Mouse (Mus musculus) gastrocnemius, postnatal 25 days (tissue): Measurements from ENCODE around the gene Synrg. TPM values are rescaled to one million over a fixed set of nuclear protein-coding genes. Genes with fewer than 3 reads are reported as not detected.

Experiments used
- DNase-seq: peaks from one replicate; pipeline ENCODE4 v3.0.0; 2022
- total RNA-seq, 2 experiments: library from RNA; stranded (reverse); gene quantifications; 1 replicate in 1 of 2; 2 replicates in 1 of 2; pipeline ENCODE4 v1.2.3; 2021

The Synrg gene
- total RNA-seq, 2 experiments from 2014 or later: 30.5 to 32.3 TPM

DNA sequence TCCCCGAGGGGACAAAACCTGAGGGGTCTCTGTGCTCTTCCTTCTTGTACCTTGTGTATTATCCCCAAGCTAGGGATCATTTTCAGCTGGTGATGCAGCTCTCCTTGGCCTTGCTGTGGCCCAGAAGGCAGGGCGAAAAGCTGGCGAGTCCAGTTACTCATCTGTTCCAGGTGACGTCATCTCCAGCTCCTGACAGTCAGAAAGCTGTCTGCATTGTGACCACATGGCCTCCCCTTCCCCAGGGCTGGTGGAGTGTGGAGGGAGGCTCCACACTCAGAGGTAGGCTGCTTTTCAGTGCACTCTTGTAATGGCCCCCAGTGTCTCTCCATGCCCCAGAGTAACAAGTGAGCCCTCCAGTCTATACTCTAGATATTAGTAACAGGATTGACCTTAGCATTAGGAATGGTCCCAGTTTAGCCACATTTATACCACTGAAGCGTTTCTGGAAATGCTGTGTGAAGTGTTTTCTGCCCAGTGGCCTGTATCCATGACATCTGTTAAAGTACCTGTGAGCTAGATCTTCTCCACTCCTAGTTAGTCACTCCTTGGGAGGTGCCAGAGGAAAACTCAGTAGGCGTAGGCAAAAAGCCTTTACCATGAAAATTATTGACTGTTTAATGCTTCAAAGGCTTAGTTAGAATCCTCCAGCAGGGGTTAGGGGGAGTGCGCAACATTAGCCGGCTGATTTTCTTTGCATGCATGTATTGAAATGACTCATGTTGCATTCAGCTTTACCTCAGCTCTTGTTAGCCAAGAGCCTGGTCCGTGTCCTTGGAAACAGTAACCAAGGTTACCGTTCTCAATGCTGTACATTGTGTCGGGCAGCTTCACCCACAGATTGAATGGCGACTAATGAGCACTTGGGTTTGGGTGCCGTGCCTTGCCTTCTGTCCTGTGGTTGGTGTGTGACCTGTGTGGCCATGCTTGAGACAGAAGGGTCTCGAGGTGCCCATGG is 78.9 kb downstream of the Synrg start:
- DNase-seq: peak; percentile 21

DNA sequence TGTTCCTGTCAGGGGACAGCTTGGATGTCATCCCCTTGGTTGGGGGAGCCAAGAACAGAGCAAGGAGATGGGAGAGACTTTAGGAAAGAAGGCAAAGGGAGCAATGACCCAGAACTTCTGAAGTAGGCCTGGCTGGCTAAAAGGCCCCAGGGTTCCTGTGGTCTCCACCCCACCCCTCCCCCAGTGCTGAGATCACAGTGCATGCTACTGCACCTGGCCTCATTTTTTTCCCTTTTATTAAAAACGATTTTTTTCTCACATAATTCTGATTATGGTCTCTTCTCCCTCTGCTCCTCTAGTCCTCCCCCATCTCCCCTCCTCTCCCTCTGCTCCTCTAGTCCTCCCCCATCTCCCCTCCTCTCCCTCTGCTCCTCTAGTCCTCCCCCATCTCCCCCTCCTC is 80.8 kb downstream of the Synrg start:
- no peak for DNase-seq

DNA sequence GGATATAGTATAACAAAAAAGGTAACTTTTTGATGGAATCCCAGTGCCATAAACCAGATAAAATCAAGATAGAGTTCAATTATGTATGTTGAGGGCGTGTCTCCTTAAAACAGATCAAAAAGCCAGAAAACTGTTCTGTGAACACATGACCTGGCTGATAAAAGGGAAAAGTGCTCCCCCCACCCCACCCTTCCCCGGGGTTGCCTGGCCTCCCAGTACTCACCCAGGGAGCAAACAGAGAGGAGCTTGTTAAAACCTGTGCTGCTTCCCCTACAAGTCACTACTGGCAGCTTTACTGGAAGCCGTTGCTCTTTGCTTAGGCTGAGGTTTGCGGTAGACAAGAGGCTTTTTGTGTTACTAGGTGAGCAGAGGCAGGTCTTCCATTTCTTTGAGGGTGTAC is 83.0 kb downstream of the Synrg start:
- no peak for DNase-seq

DNA sequence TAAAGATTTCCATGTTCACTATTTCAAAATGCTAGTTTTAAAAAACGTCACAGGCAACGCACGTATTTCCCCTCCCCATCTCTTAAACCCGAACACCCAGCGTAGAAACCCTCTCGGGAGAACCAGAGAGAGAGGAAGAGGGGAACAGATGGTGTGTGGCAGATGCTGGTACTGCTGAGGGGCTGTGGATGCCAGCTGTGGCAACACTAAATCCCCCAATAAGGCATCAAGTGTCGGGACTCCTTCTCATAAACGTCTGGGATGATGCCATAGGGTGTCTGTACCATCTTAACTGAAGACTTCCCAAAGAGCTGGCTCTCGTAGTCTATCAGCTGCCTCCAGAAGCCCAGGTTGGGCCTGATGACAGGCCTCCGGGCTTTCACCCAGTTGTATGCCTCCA is 84.2 kb downstream of the Synrg start:
- DNase-seq: no peak

DNA sequence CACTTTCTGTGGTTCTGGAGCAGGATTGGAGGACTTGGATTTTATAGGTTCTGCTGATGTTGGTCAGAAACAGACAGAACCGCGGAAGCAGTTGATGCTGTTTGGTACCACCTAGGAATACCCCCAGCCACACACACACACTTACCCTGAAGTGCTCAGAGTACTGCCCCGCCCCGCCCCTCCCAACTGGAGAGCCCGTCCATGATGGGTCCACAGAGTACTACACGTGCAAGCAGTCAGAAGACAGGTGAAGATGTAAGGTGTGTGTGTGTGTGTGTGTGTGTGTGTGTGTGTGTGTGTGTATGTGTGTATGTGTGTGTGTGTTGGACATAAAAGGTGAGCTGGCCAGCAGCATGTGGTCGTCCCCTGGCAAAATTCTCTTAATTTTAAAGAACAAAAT is 88.8 kb downstream of the Synrg start:
- no peak for DNase-seq

DNA sequence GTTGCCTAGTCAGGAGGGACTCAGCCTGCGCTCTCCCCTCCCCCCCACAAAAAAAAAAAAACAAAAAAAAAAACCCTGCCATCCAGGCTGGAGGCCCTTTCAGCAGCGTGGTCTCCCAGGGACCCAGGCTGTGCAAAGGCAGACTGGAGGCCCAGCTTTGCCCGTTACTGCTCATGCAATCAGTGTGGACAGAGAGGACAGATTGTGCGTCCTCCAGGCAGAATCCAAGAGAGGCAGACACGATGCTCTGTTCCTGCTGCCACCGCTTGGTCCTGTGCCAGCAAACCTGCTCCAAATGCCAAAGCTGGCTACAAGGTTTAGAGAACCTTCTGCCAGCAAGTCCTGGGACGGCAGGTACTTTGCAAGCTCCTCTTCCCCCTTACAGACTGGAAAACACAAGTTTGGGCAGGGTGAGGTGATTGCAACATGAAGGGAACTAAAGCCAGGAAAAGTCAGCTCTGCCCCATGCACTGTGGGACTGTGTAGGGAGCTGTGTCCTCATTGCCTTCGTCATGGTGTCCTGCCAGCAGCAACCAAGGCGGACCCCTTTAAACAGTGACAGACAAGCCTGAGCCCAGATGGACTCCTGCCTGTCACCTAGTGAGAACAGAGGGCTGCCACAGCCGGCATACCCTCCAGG is 89.4 kb downstream of the Synrg start:
- peak; percentile 67 for DNase-seq

DNA sequence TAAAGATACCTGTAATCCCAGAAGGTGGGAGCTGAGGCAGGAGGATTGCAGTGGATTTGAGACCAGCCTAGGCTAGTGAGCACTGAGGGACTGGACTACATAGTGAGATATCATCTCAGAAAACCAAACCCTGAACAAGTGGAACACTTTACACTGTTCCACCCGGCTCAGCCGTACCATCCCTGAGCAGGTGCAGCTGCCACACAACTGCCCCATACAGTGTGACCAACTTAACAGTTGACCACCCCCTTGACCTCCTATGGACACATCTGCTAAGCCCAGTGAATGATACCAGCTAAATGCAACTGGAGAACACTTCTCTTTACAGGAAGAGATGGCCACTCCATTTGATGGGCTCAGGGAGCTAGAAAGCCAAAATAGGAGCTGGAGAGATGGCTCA is 93.2 kb downstream of the Synrg start:
- DNase-seq: no peak

DNA sequence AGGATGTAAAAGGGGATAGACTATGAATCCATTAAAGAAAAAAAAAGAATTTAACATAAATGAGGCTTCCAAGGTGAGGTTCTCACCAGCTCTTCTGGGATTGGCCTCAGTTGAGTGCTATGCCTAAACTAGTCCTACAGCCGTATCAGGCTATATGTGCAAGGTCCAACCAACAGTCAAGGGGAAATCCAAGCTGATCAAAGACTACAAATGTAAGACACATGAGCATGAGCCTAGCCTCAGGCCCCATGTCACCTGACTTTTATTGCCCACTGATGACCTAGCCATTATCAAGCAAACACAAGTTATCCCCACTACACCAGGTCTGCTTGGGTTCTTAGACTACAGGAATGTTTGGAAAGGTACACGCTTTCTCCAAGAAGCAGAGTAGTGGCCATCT is 95.6 kb downstream of the Synrg start:
- DNase-seq: no peak

DNA sequence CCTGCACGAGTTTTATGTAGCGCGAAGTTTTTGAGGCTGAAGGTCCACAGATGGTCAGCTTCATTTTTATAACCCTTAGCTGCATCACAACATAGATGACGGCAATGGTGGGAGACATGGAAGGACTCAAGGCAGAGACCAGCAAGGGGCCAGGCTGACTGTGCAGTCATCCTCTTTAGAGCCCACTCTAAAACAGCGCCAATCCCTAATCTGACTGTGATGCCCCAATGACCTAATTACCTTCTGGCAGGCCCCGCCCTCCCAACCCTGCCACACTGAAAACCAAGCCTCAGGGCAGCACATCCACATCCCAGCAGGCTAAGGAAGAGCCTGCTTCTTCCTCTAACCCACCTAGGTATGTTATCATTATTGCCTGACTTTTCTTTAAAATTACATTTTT is 96.4 kb downstream of the Synrg start:
- no peak for DNase-seq

DNA sequence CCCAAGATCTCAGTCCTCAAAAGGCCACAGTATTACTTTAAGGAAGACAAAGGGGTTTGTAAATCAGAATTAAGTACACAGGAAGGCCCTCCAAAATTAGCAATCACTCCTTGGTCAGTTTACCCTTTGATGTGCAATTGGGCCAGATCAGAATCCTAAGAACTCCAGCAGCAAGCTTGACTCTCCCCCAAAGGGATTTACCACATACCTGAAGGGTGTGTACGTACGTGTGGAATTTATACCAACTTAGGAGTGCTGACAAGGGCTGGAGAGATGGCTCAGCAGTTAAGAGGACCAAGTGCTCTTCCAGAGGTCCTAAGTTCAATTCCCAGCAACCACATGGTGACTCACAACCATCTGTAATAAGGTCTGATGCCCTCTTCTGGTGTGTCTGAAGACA is 97.7 kb downstream of the Synrg start:
- DNase-seq: no peak

DNA sequence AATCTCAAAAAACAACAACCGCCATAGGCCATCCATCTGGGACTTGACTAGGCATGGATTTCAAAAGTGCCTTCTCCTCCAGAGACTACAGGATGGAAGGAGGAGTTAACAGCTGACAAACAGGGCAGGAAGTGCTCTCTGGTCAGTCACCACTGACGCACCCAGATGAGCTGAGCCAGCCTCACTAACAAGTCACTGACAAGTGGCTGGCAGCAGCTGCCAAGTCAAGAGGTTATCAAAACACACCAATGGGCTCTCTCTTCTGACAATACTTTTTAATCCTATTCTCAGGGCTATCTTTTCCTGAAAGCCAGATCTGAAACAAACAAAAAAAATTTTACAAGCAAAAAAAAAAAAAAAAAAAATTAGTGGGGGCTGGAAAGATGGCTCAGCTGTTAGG is 98.6 kb downstream of the Synrg start:
- DNase-seq: no peak

DNA sequence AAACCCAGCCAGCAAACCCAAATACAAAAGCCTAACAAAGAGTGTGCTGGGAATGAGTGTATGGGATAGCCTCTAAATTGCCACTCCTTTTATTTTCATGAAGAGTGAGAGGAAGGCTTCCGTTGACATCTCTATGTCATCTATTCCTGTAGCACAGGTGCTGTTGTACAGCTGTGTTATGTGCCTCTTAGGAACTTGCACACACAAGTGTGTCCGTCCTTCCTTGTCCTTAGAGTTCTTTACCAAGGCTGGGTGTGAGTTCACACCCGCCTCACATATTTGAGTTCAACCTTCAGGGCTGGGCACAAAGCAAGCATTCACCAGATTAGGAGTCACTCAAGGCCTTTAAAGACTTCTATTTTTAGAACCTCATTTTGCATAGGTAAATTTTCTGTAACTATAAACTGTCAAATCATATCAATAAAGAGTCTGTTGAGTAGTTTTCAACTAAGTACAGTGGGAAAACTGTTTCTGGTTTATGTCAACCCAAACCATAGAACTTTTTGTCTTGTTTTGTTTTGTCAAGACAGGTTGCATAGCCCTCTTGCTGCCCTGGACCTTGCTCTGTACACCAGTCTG is 99.5 kb downstream of the Synrg start:
- no peak for DNase-seq

DNA sequence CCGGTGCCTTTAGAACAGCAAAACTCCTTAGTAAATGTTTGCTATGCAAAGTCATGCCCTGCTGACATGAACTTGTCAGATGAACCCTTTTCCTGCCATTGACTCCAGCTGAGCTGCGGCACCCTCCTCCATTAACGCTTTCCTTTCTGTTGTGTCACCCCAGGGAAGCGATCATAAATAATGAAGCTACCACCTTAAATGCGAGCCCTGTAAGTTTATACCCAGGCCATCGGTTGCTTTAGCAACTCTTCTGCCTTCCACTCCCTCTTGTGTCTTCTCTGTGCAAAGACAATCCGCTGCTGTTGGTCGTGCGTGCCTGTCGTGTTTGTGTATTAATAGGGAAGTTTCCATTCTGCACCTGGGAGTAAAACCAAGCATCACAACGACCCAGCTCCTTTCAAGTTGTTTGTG is 101.8 kb downstream of the Synrg start:
- no peak for DNase-seq

DNA sequence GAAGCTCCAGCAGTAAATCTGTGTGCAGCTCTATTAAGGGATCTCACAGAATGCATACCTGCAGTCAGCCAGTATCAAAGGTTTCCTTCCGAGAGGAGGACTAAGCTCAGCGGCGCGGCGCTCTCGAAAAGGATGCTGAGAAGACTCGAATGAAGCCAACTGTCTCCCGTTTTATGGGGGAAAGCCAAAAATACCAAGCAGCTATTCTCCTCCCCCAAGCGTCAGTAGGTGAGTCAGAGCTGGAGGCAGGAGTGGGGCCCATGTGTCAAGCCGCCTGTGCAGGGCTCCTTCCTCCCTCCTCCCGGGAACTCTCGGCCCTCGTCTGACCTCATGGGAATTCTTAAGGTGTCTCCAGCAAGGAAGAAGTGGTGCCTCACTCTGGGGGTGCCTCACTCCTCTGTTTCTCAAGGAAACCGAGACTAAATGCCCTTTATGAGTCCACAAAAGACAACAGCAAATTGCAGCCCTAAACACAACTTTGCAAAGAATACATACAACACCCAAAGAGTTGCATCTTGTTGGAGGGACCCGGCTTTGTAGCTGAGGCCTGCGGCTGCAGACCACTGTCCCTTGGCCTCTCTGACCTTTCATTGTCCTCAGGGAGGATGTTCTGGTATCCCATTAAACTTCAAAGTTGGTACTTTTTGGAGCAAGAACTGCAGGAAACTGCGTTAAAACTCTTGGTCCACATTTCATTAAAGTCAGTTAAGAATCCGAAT is 102.9 kb downstream of the Synrg start:
- DNase-seq: peak; percentile 32

DNA sequence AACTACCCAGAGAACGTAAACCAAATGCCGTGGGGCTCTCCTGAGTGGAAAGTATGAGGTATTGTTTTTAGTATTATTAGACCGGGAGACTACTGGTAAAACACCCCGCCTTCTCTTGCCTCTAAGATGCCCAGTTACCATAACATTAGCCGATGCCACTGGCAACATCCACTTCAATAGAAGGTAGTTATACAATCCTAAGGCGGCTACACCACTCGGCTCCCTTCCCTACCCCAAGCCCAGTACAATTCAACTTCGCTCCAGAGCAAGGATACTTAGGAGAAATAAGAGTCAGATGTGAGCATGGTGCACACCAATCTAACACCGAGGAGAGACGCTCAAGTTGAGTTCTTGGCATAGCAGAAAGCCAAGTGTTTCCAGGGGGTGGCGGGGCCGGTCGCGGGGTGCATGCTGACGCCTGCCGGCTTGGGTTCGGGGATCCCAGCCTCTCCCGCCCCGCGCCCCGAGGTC is 103.5 kb downstream of the Synrg start:
- no peak for DNase-seq

DNA sequence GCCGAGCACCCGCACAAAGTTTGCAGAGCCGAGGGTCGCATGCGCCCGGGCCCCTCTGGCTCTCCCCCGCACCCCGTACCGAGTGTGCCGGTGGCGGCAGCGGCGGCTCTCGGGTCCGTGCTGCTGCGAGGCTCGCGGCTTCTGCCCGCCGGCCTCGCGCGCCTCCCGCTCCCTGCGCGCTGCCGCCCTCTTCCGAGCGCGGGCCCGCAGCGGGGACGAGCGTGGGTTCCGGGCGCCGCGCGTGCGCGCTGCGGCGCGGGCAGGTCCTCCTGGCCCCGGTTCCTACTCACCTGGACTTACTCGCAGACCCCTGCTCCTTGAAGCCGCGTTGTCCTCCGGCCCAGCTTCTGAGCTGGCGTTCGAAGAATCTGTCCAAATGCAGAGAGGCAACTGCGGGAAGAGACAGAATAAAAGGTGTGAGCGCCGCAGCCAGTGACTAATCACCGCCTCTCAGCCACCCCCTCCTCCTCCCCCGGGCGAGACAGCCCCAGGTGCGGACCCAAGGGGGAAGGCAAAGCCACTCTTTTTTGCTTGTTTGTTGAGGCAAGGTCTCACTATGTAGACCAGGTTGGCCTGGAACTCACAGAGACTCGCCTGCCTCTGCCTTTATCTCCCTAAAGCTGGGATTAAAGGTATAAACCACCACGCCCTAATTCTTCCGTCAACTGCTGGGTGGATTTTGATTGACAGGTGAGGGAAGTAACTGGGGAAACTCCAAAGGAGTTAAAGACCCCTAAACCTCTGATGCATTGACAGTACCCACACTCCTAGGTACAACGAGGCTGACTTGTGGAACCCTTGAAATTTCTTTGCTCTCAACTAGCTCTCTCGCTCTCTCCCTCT is 104.2 kb downstream of the Synrg start:
- DNase-seq: peak; percentile 43

DNA sequence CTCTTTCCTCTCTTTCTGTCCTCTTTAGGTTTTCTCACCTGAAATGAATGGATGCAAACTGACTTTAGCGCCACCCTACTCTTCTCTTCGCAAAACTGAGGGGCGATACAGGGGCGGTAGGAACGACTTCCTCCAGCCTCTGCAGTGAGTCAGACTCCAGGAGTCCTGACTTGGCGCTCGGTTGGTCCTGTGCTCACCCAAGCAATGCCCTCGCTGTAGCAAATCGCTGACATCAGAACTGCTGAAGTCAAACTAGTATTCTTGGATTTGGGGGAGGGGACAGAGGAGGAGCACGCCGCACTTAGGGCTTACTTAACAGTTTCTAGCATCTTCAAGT is 104.8 kb downstream of the Synrg start, which contains the start of gene Dusp14:
TSS of gene Dusp14 (minus strand) at position 228 of the 337 bp plus-strand sequence.
- no peak for DNase-seq

DNA sequence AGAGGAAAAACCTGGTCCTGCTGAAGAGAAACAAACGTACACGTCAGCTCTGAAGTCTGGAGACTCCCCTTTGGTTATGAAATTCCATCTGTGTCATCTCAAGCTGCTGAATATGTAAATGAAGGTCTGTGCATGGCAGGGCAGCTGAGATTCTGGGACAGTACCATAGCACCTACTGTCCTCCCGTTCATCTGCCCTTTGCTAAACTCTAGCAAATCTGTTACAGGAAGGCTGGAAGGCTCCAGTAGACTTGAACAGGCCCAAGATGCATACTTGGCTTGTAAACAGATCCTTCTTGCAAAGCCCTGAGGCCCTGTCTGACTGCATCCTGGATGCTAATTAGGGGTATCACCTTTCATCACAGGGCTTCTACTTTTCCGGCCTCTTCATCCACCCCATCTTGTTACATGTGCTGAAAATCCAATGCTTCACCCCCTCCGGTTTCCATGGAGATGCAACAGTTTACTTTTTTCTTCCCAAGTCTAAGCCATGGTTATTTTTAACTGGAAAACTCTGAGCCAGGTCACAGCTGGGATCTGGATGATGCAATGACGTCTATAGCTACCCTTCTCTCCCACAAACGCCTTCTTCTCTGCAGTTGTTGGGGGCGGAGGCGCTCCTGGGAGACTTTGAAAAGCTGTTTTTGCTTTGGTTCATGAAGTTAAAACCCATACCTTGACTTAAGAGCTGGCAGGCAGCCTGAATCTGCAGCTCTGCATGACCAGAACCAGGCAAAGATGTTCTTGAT is 108.8 kb downstream of the Synrg start:
- DNase-seq: peak; percentile 49

DNA sequence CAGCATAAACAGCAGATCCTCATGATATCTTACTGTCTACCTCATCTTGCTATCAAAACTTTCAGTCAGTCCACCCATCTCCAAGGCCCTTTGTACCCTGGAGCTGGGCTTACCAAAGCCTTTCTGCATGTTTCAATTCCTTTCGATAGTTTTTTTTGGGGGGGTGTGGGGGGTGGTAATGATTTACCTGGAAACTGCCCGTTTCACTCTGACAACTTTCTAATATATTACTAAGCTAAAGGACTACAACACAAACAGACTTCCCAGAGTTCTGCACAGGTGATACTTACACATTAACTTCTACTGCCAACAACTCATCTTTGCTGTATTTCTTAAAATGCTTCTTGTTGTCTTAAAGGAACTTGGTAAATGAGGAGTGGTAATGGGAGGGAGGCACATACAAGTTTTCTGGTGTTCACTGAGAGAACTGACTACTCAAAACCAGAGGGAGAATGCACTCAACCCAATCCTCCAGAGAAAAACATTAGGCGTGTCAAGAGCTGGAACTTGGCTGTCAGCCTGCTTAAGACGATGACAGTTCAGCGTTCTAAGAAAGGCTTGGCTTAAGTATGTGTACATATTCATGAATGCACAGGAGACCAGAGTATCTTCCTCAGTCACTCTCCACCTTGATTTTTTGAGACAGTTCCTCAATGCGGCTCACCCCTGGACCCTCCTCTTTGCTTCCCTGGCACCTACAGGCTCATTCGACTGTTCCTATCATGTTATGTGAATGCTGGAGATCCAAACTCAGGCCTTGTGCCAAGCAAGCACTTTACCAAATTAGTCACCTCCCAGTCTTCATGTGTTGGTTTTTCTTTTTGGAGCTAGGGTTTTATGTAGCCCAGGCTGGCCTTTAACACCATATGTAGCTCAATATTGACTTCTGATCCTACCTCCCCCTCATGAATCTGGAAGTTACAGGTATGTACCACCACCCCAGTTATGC is 109.9 kb downstream of the Synrg start:
- no peak for DNase-seq

DNA sequence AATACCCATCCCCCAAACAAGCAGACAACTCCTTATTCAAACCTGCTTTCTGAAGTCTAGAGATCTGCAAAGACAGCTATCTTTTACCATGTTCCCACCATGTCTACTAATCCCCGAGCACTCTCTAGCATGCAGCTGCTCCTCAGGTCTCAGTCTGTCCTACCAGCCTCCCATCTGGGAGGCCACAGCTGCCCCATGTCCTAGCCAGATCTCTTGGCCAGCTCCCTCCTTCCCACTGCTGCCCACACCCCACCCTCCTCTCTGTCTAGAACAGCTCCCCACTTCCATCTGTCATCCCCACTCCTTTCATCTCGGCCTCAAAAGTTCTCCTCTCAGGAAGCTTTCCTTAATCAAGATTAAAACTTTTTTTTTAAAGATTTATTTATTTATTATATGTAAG is 112.8 kb downstream of the Synrg start:
- DNase-seq: no peak
